Mouse (Mus musculus): ENCODE measurements at regions not wholly inside any gene's neighbourhood (a gene's known extent, or its start where the extent isn't known, plus 50 kb on each side); places are given as distances from the start of the nearest gene placed in this dataset.

GRCm38 (mm10) chr2:123887587-123887986, 202.2 kb upstream of the Sema6d start:
- DNase-seq: no peak

GRCm38 (mm10) chr2:123911921-123912320, 177.8 kb upstream of the Sema6d start:
- DNase-seq: peak; percentile 30 to 36

GRCm38 (mm10) chr2:123914021-123914420, 175.7 kb upstream of the Sema6d start:
- DNase-seq: no peak

GRCm38 (mm10) chr2:123920418-123920817, 169.4 kb upstream of the Sema6d start:
- DNase-seq: no peak

GRCm38 (mm10) chr2:123928066-123928465, 161.7 kb upstream of the Sema6d start:
- no peak for DNase-seq

- DNase-seq: peak; percentile 65 to 69
Measured at GRCm38 (mm10) chr2:123936896-123937295, 152.9 kb upstream of the Sema6d start.

- DNase-seq: peak in 1 of 2 experiments; percentile 3
Measured at GRCm38 (mm10) chr2:123963606-123964005, 126.2 kb upstream of the Sema6d start.

GRCm38 (mm10) chr2:124003507-124003906, 86.3 kb upstream of the Sema6d start:
- DNase-seq: no peak

- DNase-seq: peak; percentile 2 to 6
Measured at GRCm38 (mm10) chr2:124015542-124015941, 74.2 kb upstream of the Sema6d start.
